In the genomic region with DNA sequence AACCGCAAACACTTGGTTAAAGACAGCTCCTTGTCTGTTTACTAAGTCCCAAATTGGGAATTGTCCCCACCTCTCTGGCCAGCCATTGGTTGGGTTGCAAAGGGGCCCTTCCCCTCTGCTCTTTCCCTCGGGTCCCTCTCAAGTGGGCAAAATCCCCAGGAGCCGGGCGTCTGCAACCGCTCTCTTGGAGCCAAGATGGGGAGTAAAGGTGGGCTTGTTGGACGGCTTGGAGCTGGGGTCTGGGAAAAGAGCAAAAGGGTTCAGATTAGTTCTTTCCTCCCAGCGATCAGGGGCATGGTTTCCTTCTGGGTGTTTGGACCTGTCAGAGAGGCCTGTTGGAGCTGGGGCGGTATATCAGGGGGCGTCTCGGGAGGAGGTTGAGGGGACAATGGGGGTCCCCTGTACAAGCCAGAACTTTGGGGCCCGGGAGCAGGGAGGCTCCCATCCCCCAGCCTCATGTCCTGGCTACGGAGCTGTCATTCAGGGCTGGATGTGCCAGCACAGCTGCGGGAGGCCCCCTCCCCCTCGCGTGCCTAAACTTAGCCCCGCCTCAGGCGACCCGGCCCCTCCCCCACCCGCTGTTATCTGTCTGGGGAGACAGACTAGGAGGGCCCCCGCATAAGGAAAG, we compare ENCODE assay signal across 8 mouse cellular contexts. TPM values are rescaled to one million over a fixed set of nuclear protein-coding genes. Genes with fewer than 3 reads are reported as not detected.
DNase-seq lines count a peak whose midpoint lies in the region; ATAC-seq lines count a peak whose summit lies in the region.

No protein-coding gene starts in this region.

- H3K4me1 ChIP-seq in kidney, embryonic 14.5 days (ENCODE audit: control insufficient read depth, insufficient read depth, low read length) = 0 out of 2 replicates have a peak, but pooled peaks cover 4% of the 10 kb centered on the region
- H3K4me1 ChIP-seq in embryonic facial prominence, embryonic 12.5 days = peaks cover 13% of the 10 kb centered on the region
- H3K4me1 ChIP-seq in heart, embryonic 15.5 days (replicated peaks) = peaks cover 18% of the 10 kb centered on the region
- H3K4me1 ChIP-seq in limb, embryonic 15.5 days = peaks cover 15% of the 10 kb centered on the region
- H3K4me1 ChIP-seq in neural tube, embryonic 11.5 days (ENCODE audit: control insufficient read depth, insufficient read depth, low read length) = peaks cover 12% of the 10 kb centered on the region

- H3K27ac ChIP-seq in kidney, embryonic 14.5 days (ENCODE audit: low read depth, low read length) = no peak overlapping the region
- H3K27ac ChIP-seq in embryonic facial prominence, embryonic 12.5 days = no peak overlapping the region
- H3K27ac ChIP-seq in heart, embryonic 15.5 days = peak overlapping the region; percentile 66
- H3K27ac ChIP-seq in limb, embryonic 15.5 days = peak overlapping the region; percentile 71
- H3K27ac ChIP-seq in neural tube, embryonic 11.5 days (ENCODE audit: low read depth, low read length) = peak overlapping the region; percentile 7; the same call in 1 of the 2 replicates

- ATAC-seq in kidney, embryonic 14.5 days (ENCODE audit: low FRiP score, low TSS enrichment) = peak; percentile 47; the same call in 1 of the 2 replicates
- no peak; the same call in 1 of the 2 replicates for ATAC-seq in embryonic facial prominence, embryonic 12.5 days (ENCODE audit: insufficient number of reproducible peaks, insufficient read depth, low FRiP score, low TSS enrichment)
- ATAC-seq in heart, embryonic 15.5 days (replicated peaks; ENCODE audit: insufficient number of reproducible peaks, insufficient read depth, low FRiP score, low read depth) = peak; percentile 77
- ATAC-seq in limb, embryonic 15.5 days (ENCODE audit: insufficient number of reproducible peaks, low FRiP score, low TSS enrichment, low read depth) = peak; percentile 41; the same call in 1 of the 2 replicates
- ATAC-seq in neural tube, embryonic 11.5 days (ENCODE audit: insufficient read depth, low FRiP score, low TSS enrichment) = no peak; the same call in 1 of the 2 replicates

- H3K4me2 ChIP-seq in kidney, embryonic 14.5 days (replicated peaks; ENCODE audit: low read depth, low read length) = peak overlapping the region; percentile 58
- H3K4me2 ChIP-seq in embryonic facial prominence, embryonic 12.5 days (replicated peaks) = peak overlapping the region; percentile 50
- peak overlapping the region; percentile 84 for H3K4me2 ChIP-seq in heart, embryonic 15.5 days
- peak overlapping the region; percentile 48 for H3K4me2 ChIP-seq in limb, embryonic 15.5 days
- H3K4me2 ChIP-seq in neural tube, embryonic 11.5 days (ENCODE audit: low read depth) = peak overlapping the region; percentile 43

- no peaks in the 10 kb centered on the region for H3K9me3 ChIP-seq in kidney, embryonic 14.5 days (ENCODE audit: control insufficient read depth, low read length)
- H3K9me3 ChIP-seq in embryonic facial prominence, embryonic 12.5 days = no peaks in the 10 kb centered on the region
- H3K9me3 ChIP-seq in heart, embryonic 15.5 days (replicated peaks) = no peaks in the 10 kb centered on the region
- no peaks in the 10 kb centered on the region for H3K9me3 ChIP-seq in limb, embryonic 15.5 days
- 0 out of 2 replicates have a peak, but pooled peaks cover 2% of the 10 kb centered on the region for H3K9me3 ChIP-seq in neural tube, embryonic 11.5 days (ENCODE audit: control insufficient read depth, low read length)

- peak overlapping the region; percentile 44; the same call in 1 of the 2 replicates for H3K9ac ChIP-seq in kidney, embryonic 14.5 days (ENCODE audit: low read depth, low read length)
- H3K9ac ChIP-seq in embryonic facial prominence, embryonic 12.5 days = peak overlapping the region; percentile 39
- peak overlapping the region; percentile 53 for H3K9ac ChIP-seq in heart, embryonic 15.5 days
- H3K9ac ChIP-seq in limb, embryonic 15.5 days = peak overlapping the region; percentile 20; the same call in 1 of the 2 replicates
- H3K9ac ChIP-seq in neural tube, embryonic 11.5 days (ENCODE audit: low read length) = peak overlapping the region; percentile 41

- no peak for DNase-seq in kidney, adult 18-20 months
- peak; percentile 50 for DNase-seq in neural tube, embryonic 11.5 days (ENCODE audit: low spot score)
- DNase-seq in spleen, postnatal 10 days (ENCODE audit: low spot score in 2 of 2) = no peak
- DNase-seq in right cerebral cortex, postnatal 25 days = no peak

- peak overlapping the region; percentile 35 for H3K4me3 ChIP-seq in kidney, embryonic 14.5 days (ENCODE audit: low read length)
- H3K4me3 ChIP-seq in embryonic facial prominence, embryonic 12.5 days = peak overlapping the region; percentile 26
- H3K4me3 ChIP-seq in heart, embryonic 15.5 days = peak overlapping the region; percentile 57
- H3K4me3 ChIP-seq in limb, embryonic 15.5 days = peak overlapping the region; percentile 37
- peak overlapping the region; percentile 15; the same call in 1 of the 2 replicates for H3K4me3 ChIP-seq in neural tube, embryonic 11.5 days (ENCODE audit: low read depth, low read length)

- WGBS in kidney, embryonic 14.5 days = 1% methylated on average over 20 of the region's 20 CpGs
- WGBS in embryonic facial prominence, embryonic 12.5 days = 2% methylated on average over 20 of the region's 20 CpGs
- WGBS in heart, embryonic 15.5 days = 0% methylated on average over 20 of the region's 20 CpGs
- WGBS in limb, embryonic 15.5 days = 2% methylated on average over 20 of the region's 20 CpGs
- 0% methylated on average over 16 of the region's 20 CpGs for WGBS in neural tube, embryonic 11.5 days

- H3K36me3 ChIP-seq in kidney, embryonic 14.5 days (ENCODE audit: control insufficient read depth, insufficient read depth, low read length) = no peaks in the 10 kb centered on the region
- no peaks in the 10 kb centered on the region for H3K36me3 ChIP-seq in embryonic facial prominence, embryonic 12.5 days
- H3K36me3 ChIP-seq in heart, embryonic 15.5 days = no peaks in the 10 kb centered on the region
- no peaks in the 10 kb centered on the region for H3K36me3 ChIP-seq in limb, embryonic 15.5 days
- peaks cover 3% of the 10 kb centered on the region; the same call in 1 of the 2 replicates for H3K36me3 ChIP-seq in neural tube, embryonic 11.5 days (ENCODE audit: control insufficient read depth, insufficient read depth, low read length)

- no peaks in the 10 kb centered on the region for H3K27me3 ChIP-seq in kidney, embryonic 14.5 days (ENCODE audit: control insufficient read depth, insufficient read depth, low read length)
- no peaks in the 10 kb centered on the region for H3K27me3 ChIP-seq in embryonic facial prominence, embryonic 12.5 days
- 0 out of 2 replicates have a peak, but pooled peaks cover 3% of the 10 kb centered on the region for H3K27me3 ChIP-seq in heart, embryonic 15.5 days
- no peaks in the 10 kb centered on the region for H3K27me3 ChIP-seq in limb, embryonic 15.5 days
- no peaks in the 10 kb centered on the region for H3K27me3 ChIP-seq in neural tube, embryonic 11.5 days (ENCODE audit: control insufficient read depth, insufficient read depth, low read length)

RNA-seq across cellular contexts. Expression of a gene that starts 8.7 kb away (rescaled TPM):
- 5.4 and 5.7 TPM in 2 replicates for polyA plus RNA-seq in kidney, embryonic 14.5 days (2014; fragmentation: Nextera tagmentation; extraction: Ambion mirVana)
- polyA plus RNA-seq in embryonic facial prominence, embryonic 12.5 days (2016; fragmentation: Nextera tagmentation; extraction: Ambion mirVana) = 17.9 and 21.4 TPM in 2 replicates
- 27.2 TPM in 2 replicates for polyA plus RNA-seq in heart, embryonic 15.5 days (2015; fragmentation: Nextera tagmentation; extraction: Ambion mirVana)
- 21.4 and 48.2 TPM in 2 replicates for polyA plus RNA-seq in limb, embryonic 15.5 days (2015; fragmentation: Nextera tagmentation; extraction: Ambion mirVana)
- 58.2 and 60.2 TPM in 2 replicates for polyA plus RNA-seq in neural tube, embryonic 11.5 days (2014; fragmentation: Nextera tagmentation; extraction: Ambion mirVana)

RNA-seq across cellular contexts. Expression of a gene that starts 11.2 kb away (rescaled TPM):
- polyA plus RNA-seq in kidney, embryonic 14.5 days (2014; fragmentation: Nextera tagmentation; extraction: Ambion mirVana) = not detected in 2 replicates
- 0.18 TPM in 1 of 2 replicates, not detected in the other for polyA plus RNA-seq in embryonic facial prominence, embryonic 12.5 days (2016; fragmentation: Nextera tagmentation; extraction: Ambion mirVana)
- polyA plus RNA-seq in heart, embryonic 15.5 days (2015; fragmentation: Nextera tagmentation; extraction: Ambion mirVana) = 0.11 and 0.16 TPM in 2 replicates
- 0.16 and 0.19 TPM in 2 replicates for polyA plus RNA-seq in limb, embryonic 15.5 days (2015; fragmentation: Nextera tagmentation; extraction: Ambion mirVana)
- not detected in 2 replicates for polyA plus RNA-seq in neural tube, embryonic 11.5 days (2014; fragmentation: Nextera tagmentation; extraction: Ambion mirVana)

RNA-seq across cellular contexts. Expression of a gene that starts 18.8 kb away (rescaled TPM):
- 0.14 and 0.20 TPM in 2 replicates for polyA plus RNA-seq in kidney, embryonic 14.5 days (2014; fragmentation: Nextera tagmentation; extraction: Ambion mirVana)
- polyA plus RNA-seq in embryonic facial prominence, embryonic 12.5 days (2016; fragmentation: Nextera tagmentation; extraction: Ambion mirVana) = 0.05 TPM in 1 of 2 replicates, not detected in the other
- polyA plus RNA-seq in heart, embryonic 15.5 days (2015; fragmentation: Nextera tagmentation; extraction: Ambion mirVana) = 0.20 and 0.47 TPM in 2 replicates
- 0.29 and 0.41 TPM in 2 replicates for polyA plus RNA-seq in limb, embryonic 15.5 days (2015; fragmentation: Nextera tagmentation; extraction: Ambion mirVana)
- polyA plus RNA-seq in neural tube, embryonic 11.5 days (2014; fragmentation: Nextera tagmentation; extraction: Ambion mirVana) = 0.07 TPM in 1 of 2 replicates, not detected in the other

RNA-seq across cellular contexts. Expression of a gene that starts 19.5 kb away (rescaled TPM):
- 54.2 and 56.5 TPM in 2 replicates for polyA plus RNA-seq in kidney, embryonic 14.5 days (2014; fragmentation: Nextera tagmentation; extraction: Ambion mirVana)
- polyA plus RNA-seq in embryonic facial prominence, embryonic 12.5 days (2016; fragmentation: Nextera tagmentation; extraction: Ambion mirVana) = 68.2 and 69.3 TPM in 2 replicates
- 81.2 and 81.6 TPM in 2 replicates for polyA plus RNA-seq in heart, embryonic 15.5 days (2015; fragmentation: Nextera tagmentation; extraction: Ambion mirVana)
- 73.8 and 84.0 TPM in 2 replicates for polyA plus RNA-seq in limb, embryonic 15.5 days (2015; fragmentation: Nextera tagmentation; extraction: Ambion mirVana)
- 54.6 and 57.6 TPM in 2 replicates for polyA plus RNA-seq in neural tube, embryonic 11.5 days (2014; fragmentation: Nextera tagmentation; extraction: Ambion mirVana)

RNA-seq across cellular contexts. Expression of a gene that starts 53.5 kb away (rescaled TPM):
- 95.2 and 102 TPM in 2 replicates for polyA plus RNA-seq in kidney, embryonic 14.5 days (2014; fragmentation: Nextera tagmentation; extraction: Ambion mirVana)
- polyA plus RNA-seq in embryonic facial prominence, embryonic 12.5 days (2016; fragmentation: Nextera tagmentation; extraction: Ambion mirVana) = 92.3 and 94.5 TPM in 2 replicates
- 59.8 and 60.3 TPM in 2 replicates for polyA plus RNA-seq in heart, embryonic 15.5 days (2015; fragmentation: Nextera tagmentation; extraction: Ambion mirVana)
- 75.7 and 75.9 TPM in 2 replicates for polyA plus RNA-seq in limb, embryonic 15.5 days (2015; fragmentation: Nextera tagmentation; extraction: Ambion mirVana)
- polyA plus RNA-seq in neural tube, embryonic 11.5 days (2014; fragmentation: Nextera tagmentation; extraction: Ambion mirVana) = 91.8 and 93.3 TPM in 2 replicates

Comparison
In these comparisons a context has a peak if more than half of its experiments do, and no peak if none do; other contexts are left out.
1. ATAC-seq: peak in kidney, embryonic 14.5 days (single experiment), heart, embryonic 15.5 days (single experiment) and limb, embryonic 15.5 days (single experiment); none in embryonic facial prominence, embryonic 12.5 days (single experiment) and neural tube, embryonic 11.5 days (single experiment).
2. H3K27ac ChIP-seq: peak in heart, embryonic 15.5 days (single experiment), limb, embryonic 15.5 days (single experiment) and neural tube, embryonic 11.5 days (single experiment); none in kidney, embryonic 14.5 days (single experiment) and embryonic facial prominence, embryonic 12.5 days (single experiment).
3. Peak in every context shown above with its lines, with median percentiles within 50 percentile points of each other: H3K4me2 ChIP-seq, H3K4me3 ChIP-seq and H3K9ac ChIP-seq.